Mouse (Mus musculus) regulatory T cell (primary cell): ENCODE measurements around the gene Fkbpl.

Experiments used
- in situ Hi-C: fragments of 300-600 bp; cut with MboI, MseI; formaldehyde crosslinking; loops from one replicate; pipeline ENCODE4 v1.15.1; 2025; ENCODE audit warnings: high pct_unique_total_duplicates

Fkbpl gene

GRCm38 (mm10) chr17:34644608-34645007, at the start of gene Fkbpl:
Gene Fkbpl (plus strand): TSS chr17:34644764.
- in situ Hi-C loops, result loop anchor here (10.0 kb wide), 1 partner anchor 610 kb away; the partner anchor contains the start of genes Col11a2, Rxrb and Slc39a7

GRCm38 (mm10) chr17:34596098-34596497, 48.5 kb upstream of the Fkbpl start:
- in situ Hi-C loops, result no loop called here

- in situ Hi-C loops, result no loop called here
These were observed 46.9 kb upstream of the Fkbpl start, which contains the start of gene Ager for GRCm38 (mm10) chr17:34597566-34598095. Gene Ager (plus strand): TSS chr17:34597862.

GRCm38 (mm10) chr17:34599891-34600290, 44.7 kb upstream of the Fkbpl start:
- in situ Hi-C loops, result loop anchor here (25.0 kb wide), 1 partner anchor 688 kb away; the partner anchor contains the start of genes Daxx, Platr17, Tapbp and Zbtb22

GRCm38 (mm10) chr17:34601796-34602195, 42.8 kb upstream of the Fkbpl start:
- in situ Hi-C loops, result loop anchor here (25.0 kb wide), 1 partner anchor 689 kb away; the partner anchor contains the start of genes Daxx, Platr17, Tapbp and Zbtb22

- in situ Hi-C loops, result loop anchor here (25.0 kb wide), 1 partner anchor 691 kb away; the partner anchor contains the start of genes Daxx, Platr17, Tapbp and Zbtb22
These were observed 41.0 kb upstream of the Fkbpl start, which contains the start of gene Rnf5 for GRCm38 (mm10) chr17:34603375-34604060. Gene Rnf5 (minus strand): TSS chr17:34603690.

DNA sequence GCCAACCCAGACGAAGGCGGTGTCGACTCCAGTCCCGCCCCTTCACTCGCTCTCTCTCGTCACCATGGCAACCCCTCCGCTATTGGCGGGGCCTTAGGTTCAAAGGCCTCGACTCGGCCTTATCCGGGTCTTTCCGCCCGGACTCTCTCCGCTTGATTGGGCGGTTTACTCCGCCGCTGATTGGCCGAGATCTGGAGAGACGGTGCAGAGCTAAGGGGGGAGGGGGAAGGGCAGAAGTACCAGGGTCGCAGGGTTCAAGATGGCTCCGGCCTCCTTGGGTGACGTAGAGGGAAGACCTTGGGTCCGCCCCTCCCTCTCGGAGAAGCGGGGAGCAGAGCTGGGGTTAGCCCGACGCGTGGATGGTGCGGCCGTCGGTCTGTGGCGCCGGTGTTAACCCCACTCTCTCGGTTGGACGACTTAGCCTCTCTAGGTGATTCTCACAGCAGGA, 40.5 kb upstream of the Fkbpl start, which contains the start of gene Agpat1:
Gene Agpat1 (plus strand): TSS at position 202 of the 448 bp plus-strand sequence.
- in situ Hi-C loops, result loop anchor here (25.0 kb wide), 1 partner anchor 692 kb away; the partner anchor contains the start of genes Daxx, Platr17, Tapbp and Zbtb22

GRCm38 (mm10) chr17:34604511-34605237, 39.9 kb upstream of the Fkbpl start:
- in situ Hi-C loops, result loop anchor here (25.0 kb wide), 1 partner anchor 692 kb away; the partner anchor contains the start of genes Daxx, Platr17, Tapbp and Zbtb22

GRCm38 (mm10) chr17:34605609-34606008, 39.0 kb upstream of the Fkbpl start:
- in situ Hi-C loops, result loop anchor here (25.0 kb wide), 1 partner anchor 693 kb away; the partner anchor contains the start of genes Daxx, Platr17, Tapbp and Zbtb22

DNA sequence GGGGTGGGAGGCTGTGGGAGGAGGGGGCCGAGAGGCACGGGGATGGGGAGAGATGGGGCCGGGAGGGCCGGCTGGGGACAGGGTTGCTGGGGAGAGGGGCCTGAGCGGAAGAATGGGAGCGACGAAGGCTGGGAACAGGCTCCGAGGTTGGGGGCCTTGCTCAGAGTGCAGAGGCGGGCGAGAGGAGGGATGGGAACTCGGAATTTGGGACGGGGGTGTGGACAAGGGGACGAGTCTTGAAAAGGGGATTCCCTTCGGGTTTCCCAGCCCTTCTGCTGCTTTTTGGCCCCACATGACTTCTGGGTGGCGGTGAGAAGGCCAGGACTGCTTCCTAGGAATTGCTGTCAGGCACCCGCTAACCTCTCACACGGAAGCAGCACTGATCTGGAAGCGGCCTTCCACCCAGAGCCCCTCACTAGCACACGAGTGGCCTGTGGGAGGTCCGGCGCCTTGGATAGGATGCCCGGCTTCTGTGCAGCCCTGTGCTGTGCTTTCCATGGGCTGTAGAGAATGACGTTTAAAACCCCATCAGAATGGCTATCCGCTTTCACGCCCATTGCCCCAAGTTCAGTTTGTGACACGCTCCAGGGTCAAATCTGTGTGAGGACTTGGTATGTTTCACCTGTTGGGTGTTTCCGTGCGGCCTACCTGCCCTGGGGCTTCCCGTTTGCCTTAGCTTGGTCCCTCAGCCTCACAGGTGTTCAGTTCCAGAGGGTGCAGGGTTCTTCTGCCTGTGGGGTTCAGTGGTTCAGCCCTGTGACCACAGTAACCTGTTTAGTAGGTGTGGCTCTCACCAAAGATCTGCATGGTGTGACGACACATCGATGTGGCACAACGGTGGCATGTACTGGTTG, 38.2 kb upstream of the Fkbpl start:
- in situ Hi-C loops, result loop anchor here (25.0 kb wide), 1 partner anchor 694 kb away; the partner anchor contains the start of genes Daxx, Platr17, Tapbp and Zbtb22

DNA sequence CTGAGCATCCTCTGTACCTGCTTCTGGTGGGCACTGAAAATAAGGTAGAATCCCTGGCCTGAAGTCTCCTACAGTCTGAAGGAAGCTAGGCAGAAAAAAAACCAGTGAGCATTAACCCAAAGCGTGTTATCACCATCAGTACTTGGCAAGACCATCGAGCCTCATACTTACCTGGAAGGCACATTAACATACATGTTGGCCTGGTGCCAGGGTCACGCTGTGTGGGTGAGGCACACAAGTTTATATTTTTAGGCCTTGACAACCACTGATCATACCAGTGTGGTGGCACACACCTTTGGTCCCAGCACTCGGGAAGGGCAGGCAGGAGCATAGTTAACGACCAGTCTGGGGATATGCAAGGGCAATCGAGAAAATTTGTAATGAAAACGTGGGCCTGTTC, 36.6 kb upstream of the Fkbpl start:
- in situ Hi-C loops, result loop anchor here (25.0 kb wide), 1 partner anchor 696 kb away; the partner anchor contains the start of genes Daxx, Platr17, Tapbp and Zbtb22

DNA sequence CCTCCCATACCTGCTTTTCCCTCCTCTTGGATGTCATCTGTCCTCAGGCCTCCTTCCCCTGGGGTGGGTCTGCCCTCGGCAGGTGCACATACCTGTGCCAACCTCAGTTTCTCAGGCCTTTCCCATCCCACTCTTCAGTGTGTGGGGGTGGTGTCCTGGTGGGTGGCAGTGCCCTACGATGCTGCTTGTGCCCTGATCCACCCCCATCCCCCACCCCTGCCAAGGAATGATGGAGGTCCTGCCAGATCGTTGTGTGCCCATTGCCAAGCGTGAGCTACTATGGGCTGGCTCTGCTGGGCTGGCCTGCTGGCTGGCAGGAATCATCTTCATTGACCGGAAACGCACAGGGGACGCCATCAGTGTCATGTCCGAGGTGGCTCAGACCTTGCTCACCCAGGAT, 33.5 kb upstream of the Fkbpl start:
- in situ Hi-C loops, result loop anchor here (5.0 to 25.0 kb wide), 3 partner anchors 44 to 699 kb away; partner anchors contain the start of genes Daxx, Platr17, Tapbp and Zbtb22

DNA sequence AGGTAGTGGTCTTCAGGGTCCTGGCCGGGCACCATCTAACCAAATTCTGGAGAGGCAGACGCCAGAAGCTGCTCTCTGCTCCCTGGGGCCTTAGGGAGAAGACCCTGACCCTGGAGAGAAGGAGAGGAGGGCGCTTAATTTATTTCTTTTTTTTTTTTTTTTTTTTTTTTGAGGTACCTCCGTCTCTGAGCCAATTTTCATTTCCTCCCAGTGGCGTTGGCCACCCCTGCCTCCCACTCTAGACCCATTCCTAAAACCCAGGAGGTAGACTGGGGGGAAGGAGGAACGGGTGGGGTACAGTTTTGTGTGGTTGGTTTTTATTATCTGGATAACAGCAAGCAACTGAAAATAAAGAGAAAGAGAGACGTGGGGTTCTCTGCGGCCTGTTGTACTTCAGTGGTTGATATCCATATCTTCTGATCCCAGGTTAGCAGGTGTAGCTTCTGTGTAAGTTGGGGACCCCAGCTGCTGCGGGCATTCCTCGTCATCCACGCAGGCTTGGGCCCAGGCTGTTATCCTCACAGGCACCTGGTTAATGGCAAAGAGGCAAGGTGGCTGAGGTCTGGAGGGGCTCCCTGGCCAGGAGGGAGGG, 31.4 kb upstream of the Fkbpl start:
- in situ Hi-C loops, result loop anchor here (5.0 to 25.0 kb wide), 3 partner anchors 46 to 701 kb away; partner anchors contain the start of genes Daxx, Platr17, Tapbp and Zbtb22

GRCm38 (mm10) chr17:34613830-34614229, 30.7 kb upstream of the Fkbpl start:
- in situ Hi-C loops, result loop anchor here (5.0 to 25.0 kb wide), 3 partner anchors 47 to 702 kb away; partner anchors contain the start of genes Daxx, Platr17, Tapbp and Zbtb22

GRCm38 (mm10) chr17:34615871-34616270, 28.7 kb upstream of the Fkbpl start, which contains the start of gene Egfl8:
Gene Egfl8 (minus strand): TSS chr17:34615971.
- in situ Hi-C loops, result loop anchor here (25.0 kb wide), 1 partner anchor 704 kb away; the partner anchor contains the start of genes Daxx, Platr17, Tapbp and Zbtb22

DNA sequence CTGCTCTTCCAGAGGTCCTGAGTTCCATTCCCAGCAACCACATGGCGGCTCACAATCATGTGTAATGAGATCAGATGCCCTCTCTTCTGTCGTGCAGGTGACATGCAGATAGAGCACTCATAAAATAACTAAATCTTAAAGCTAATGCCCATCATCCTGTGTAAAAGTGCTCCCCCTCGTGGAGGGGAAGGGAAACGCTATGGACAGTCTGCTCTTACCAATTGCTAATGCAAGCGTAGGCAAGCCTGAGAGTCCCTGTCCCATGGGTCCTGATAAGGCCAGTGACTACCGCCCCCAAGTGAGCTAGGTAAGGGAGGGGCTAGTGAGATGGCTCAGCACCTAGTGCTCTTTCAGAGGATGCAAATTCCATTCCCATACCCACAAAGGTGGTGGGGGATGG, 25.6 kb upstream of the Fkbpl start:
- in situ Hi-C loops, result loop anchor here (25.0 kb wide), 1 partner anchor 707 kb away; the partner anchor contains the start of genes Daxx, Platr17, Tapbp and Zbtb22

DNA sequence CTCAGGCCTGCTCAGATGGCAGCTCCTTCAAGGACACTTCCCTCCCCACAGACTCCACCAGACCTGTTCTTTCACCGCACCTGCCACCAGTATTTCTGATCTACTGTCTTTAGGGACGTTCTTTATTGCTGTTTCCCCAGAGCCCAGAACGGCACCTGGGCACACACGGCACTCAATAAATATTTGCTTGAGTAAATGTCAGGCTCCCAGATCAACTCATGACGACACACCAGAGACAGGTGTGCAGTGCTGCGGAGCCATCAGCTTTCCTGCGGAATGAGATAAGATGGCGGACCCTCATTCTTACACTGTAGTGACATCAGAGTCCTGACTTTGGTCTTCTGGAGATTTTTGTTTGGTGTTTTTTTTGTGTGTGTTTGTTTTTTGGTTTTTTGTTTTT, 23.6 kb upstream of the Fkbpl start:
- in situ Hi-C loops, result loop anchor here (25.0 kb wide), 1 partner anchor 709 kb away; the partner anchor contains the start of genes Daxx, Platr17, Tapbp and Zbtb22

DNA sequence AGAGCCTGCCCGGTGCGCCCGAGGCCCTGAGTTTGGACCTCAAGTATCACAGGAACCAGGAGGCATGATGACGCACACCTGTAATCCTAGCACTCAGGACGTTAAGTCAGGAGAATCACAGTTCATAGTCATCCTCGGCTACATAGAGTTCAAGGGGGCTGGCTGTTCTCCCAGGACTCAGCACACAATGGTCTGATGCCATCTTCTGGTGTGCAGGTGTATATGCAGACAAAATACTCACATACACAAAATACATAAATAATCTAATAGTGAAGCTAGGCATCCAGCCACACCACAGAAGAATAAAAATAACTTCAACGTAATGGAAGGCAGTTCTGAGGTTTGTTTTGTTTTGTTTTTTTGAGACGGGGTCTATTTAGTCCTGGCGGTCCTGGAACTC, 21.4 kb upstream of the Fkbpl start:
- in situ Hi-C loops, result loop anchor here (25.0 kb wide), 1 partner anchor 711 kb away; the partner anchor contains the start of genes Daxx, Platr17, Tapbp and Zbtb22

DNA sequence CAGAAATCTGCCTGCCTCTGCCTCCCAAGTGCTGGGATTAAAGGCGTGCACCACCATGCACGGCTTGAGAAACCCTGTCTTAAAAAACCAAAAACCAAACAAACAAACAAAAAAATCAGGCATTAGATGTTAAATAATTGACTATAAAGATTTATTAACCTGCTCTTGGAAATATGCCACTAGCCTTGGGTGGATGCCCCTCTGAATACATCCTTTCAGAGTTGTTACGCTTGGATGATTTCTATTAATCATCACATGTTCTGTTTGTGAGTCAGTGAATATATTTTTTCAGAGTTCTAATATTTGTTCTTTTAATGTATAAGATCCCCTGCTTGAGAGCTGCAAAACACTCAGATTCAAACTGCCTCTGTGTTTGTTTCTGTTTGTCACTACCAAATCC, 19.6 kb upstream of the Fkbpl start:
- in situ Hi-C loops, result loop anchor here (25.0 kb wide), 1 partner anchor 713 kb away; the partner anchor contains the start of genes Daxx, Platr17, Tapbp and Zbtb22
